Mouse (Mus musculus) spleen, postnatal 4 days (tissue): Measurements from ENCODE around the gene Baiap2.

ENCODE experiments used
- DNase-seq, 2 experiments: peaks; one replicate each; pipeline ENCODE4 v3.0.0; 2022; ENCODE audit warnings: low spot score in 2 of 2

The Baiap2 gene

DNA sequence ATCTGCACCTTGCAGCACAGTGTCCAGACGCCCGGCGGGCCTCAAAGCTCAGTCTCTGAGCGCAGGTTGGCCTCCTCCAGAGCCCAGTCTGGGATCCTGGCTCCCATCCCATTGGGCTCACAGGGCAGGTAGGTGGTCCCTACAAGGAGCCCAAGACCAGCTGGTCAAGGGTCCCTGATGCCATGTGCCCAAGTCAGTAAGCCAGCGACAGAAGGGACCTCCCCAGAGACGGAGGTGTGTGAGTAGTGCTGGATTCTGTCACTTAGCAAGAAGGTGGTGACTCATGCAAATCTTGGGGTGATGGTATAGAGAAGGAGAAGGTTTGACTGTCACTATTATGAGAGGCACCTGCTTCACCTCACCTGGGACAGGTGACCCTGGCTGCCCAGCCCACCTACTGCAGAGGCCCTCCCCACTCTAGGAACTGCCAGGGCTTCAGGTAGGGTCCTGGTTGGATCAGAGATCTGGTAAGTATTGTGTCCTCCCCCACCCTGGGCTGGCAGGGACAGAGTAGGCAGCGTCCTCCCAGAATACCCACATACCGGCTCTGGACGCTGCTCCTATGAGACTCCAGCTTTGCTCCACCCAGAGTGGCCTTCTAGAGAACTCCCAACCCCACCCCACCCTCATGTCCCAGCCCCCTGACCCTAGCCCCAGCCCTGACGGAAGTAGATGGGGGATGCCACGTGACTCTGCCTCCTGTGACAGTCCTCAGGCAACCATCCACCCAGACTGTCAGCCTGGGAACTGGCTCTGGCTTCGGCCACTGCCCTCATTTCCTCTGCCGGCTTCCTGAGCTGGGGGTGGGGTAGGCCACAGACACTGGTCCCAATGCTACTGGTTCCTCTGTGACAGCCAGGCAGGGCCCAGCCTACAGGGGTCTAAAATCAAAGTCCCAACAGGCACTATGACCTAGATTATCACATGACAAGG is 98.9 kb downstream of the Baiap2 start:
- peak in 1 of 2 experiments; percentile 60 for DNase-seq

DNA sequence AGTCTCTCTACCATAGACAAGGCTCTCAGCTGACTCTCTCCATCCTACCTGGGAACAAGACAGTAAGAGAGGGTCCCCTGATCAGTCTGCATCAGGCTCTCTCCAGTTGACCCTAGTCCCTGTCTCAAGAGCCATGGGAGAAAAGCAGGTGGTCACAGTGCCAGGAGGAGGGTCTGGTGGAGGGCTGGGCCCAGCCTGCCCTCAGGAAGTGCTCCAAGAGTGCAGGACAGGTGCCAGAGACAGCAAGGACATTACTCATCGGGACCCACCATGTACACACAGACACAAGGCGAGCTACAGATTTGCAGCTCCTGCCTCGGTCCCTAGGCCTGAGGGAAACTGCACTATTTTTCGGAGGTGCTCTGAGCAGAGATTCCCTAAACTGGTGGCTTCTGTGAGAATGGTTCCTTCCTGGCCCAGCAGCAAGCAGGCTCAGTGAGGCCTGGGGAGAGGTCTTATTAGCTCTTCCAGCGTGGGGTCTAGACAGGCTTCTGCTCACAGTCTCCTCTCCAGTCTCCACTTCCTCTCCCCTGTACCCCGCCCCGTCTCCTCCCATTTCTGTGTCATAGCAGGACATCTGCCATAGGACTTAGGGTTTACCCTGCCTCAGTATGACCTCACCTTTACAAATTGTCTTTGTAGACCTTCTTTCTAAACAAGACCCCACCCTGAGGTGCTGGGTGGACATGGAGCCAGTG is 99.7 kb downstream of the Baiap2 start:
- no peak for DNase-seq

GRCm38 (mm10) chr11:120045341-120045740 is 102.8 kb downstream of the Baiap2 start:
- no peak for DNase-seq

DNA sequence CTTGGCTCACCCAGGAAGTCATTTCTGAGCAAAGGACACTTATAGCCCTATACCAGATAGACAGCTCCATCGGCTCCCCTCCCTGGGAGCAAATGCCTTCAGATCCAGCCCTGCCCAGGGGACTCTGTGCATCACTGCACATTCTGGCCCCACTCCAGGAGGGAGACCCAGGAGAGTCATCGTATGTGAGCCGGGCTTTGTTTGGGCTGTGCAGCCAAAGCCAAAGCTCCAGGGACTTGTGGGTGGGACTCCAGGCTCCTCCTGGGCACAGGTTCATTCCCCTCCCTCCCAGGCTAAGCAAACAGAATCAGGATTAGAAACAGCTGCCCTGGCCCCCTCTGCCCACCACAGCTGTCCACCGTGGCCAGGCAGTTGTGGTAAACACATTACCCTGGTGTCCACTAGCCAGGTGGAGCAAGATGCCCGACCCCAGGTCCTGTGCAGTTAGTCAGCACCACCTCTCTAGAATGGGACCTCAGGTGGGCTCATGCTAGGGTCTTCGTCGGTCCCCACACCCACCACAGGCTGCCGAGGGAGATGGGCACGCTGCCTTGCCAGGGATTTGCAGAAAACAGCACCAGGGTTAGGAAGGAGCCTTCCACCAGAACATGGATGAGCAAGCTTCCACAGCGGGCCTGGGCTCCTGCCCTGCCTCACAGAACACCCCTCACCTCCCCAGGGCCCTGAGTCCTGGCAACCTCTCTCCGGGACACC is 103.4 kb downstream of the Baiap2 start:
- DNase-seq = no peak

GRCm38 (mm10) chr11:120046553-120047191 is 104.1 kb downstream of the Baiap2 start, which contains the start of gene Aatk:
TSS of gene Aatk (minus strand) at chr11:120047167.
- no peak for DNase-seq

- DNase-seq = no peak
These were observed 105.1 kb downstream of the Baiap2 start for GRCm38 (mm10) chr11:120047531-120048251.

DNA sequence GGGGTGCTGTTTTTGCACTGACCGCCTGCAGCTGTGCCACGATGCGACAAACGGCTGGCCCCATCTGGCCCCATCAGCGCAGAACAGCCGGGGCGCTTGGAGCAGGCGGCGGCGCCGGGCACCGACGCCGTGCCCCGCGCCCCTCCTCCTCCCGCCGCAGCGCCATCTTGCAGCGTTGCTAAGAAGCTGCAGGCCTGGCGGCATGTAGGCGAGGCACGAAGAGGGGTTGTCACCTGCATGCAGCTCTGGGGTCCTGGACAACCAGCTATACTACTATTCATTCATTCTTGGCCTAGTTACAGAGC is 105.6 kb downstream of the Baiap2 start:
- no peak for DNase-seq

DNA sequence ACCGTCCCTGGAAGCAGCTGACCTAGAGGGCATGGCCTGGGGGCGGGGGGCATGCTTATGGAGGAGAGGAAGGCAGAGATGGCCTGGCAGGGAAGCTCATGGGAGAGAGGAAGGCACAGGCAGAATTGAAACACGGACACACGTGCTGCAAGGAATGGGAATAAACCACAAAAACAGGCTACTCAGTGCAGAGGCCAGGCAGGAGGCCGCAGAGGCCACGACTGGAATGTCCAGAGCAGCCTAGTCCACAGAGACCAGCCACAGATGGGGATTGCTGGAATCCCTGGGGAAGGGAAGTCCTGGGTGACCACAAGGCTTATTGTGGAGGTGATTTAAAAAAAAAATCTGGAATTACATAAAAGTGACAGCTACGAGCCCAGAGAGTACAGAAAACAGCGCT is 106.5 kb downstream of the Baiap2 start:
- DNase-seq = no peak

DNA sequence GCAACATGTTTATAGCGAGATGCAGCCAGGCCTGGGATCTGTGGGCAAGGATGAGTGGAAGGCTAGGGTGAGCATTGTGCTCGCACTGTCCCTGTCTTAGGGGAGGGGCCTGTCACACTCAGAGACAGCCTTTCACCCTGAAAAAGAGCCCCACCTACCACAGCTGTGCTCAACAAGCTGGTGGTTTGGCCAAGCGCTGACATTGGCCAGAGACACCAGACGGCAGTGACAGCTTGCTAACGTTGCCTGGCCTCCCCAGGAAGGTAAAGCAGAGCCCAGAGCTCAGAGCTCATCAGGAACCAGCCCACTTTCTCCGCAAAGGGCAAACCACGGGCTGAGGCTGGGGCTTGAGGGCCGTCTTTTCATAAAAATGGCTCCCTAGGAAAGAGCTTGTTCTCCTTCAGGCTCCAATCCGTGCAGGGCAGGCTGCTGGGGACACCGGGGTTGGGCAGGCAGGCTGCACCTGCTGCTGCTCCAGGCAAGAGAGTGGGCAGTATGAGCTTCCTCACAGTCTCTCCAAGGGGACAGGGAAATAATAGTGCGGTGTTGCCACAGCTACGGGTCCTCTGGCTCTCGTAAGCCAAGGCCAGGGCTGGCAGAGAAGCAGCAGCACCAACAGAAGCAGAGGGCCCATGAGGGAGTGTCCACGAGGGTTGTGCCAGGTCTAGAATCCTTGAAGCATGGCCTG is 108.7 kb downstream of the Baiap2 start:
- DNase-seq = no peak

- no peak for DNase-seq
These were observed 109.7 kb downstream of the Baiap2 start for GRCm38 (mm10) chr11:120052274-120052673.

GRCm38 (mm10) chr11:120053846-120054245 is 111.3 kb downstream of the Baiap2 start:
- DNase-seq = no peak

DNA sequence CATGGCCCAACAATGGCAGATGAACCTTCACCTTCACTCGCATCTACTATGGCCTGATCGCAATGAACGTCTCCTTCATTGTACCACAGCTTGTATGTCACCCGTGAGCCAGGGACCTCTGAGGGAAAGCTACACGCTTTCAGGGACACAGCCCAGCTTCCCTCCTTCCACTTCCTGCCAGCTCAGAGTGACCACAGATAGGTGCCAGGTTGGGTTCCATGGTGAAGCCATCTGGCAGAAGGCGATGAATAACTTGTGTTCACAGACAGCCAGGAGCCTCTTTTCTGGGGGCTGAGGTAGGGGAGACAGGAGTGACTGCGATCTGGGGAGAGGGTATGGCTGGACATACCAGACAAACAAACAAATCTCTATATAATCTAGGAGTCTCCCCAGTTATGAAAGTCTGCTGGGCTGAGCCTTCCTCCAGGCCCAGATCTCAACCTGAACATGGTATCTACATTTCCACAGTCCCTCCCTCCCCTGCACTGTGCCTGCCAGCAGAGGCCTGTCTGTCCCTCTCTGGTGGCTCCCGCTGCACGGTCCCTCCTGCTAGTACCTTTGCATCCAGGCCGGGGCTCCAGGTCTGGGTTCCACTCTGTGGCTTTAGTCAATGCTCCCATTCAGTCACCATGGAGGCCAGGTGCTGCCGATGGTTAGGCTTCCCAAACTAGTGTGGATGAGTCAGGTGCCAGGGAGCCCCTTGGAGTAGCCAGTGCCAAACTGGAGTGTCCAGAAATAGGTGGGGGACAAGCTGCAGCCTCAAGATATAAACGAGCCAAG is 113.6 kb downstream of the Baiap2 start:
- no peak for DNase-seq
